Mouse (Mus musculus): ENCODE results near the gene Gm10273.

- TF ChIP-seq POLR2A (IDR thresholded peaks at IDR 0.05; ENCODE audit: borderline replicate concordance, insufficient read depth, low read length): no peak
- TF ChIP-seq CTCF (IDR thresholded peaks at IDR 0.05; ENCODE audit: borderline replicate concordance, insufficient read depth, low read depth, low read length): no peak
These were observed 17.5 kb upstream of the Gm10273 start for GRCm38 (mm10) chr10:59377906-59378305.
